Mouse (Mus musculus): ENCODE measurements around the gene Tppp3. TPM values are rescaled to one million over a fixed set of nuclear protein-coding genes. Genes with fewer than 3 reads are reported as not detected.

Gene Tppp3
- total and polyA plus RNA-seq, 2 experiments, result 0.65 to 0.80 TPM

DNA sequence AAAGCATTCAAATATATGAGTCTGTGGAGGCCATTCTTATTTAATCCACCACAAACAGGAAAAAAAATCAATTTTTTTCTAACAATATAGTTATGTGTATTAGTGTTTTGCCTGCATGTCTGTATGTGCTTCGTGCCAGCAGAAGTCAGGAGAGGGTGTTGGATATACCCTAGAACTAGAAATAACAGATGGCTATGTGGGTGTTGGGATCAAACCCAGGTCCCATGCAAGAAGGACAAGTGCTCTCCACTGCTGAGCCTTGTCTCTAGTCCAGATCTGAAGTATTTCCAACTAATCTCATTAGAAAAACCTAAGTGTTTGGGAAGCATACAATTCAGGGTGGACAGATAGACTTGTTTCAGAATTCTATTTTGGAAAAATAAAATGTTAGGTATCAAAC lies 49.3 kb downstream of the Tppp3 start:
- WGBS, result 73% methylated on average over 1 of the region's 1 CpGs
- H3K36me3 ChIP-seq (ENCODE audit: control insufficient read depth, insufficient read depth, low read length), result no peaks in the 10 kb centered on the region
- no peak for TF ChIP-seq POLR2A (IDR thresholded peaks at IDR 0.05; ENCODE audit: extremely low read depth, insufficient read depth, low read length)
- TF ChIP-seq CTCF (IDR thresholded peaks at IDR 0.05; ENCODE audit: low read depth, low read length), result no peak
- no peak overlapping the region for H3K9ac ChIP-seq (ENCODE audit: low read depth, low read length)
- H3K27ac ChIP-seq (replicated peaks; ENCODE audit: insufficient read depth, low read depth, low read length), result no peak overlapping the region
- no peaks in the 10 kb centered on the region; the same call in 1 of the 2 replicates for H3K27me3 ChIP-seq (ENCODE audit: control insufficient read depth, insufficient read depth, low read length)
- no peaks in the 10 kb centered on the region for H3K79me2 ChIP-seq (ENCODE audit: control insufficient read depth, insufficient read depth, low read length)
- H3K4me3 ChIP-seq (ENCODE audit: insufficient read depth, low read depth, low read length), result no peak overlapping the region
- H3K4me1 ChIP-seq (ENCODE audit: control insufficient read depth, insufficient read depth, low read length), result 0 out of 2 replicates have a peak, but pooled peaks cover 3% of the 10 kb centered on the region
- no peak for DNase-seq (ENCODE audit: extremely low read depth, low read depth, low spot score)

DNA sequence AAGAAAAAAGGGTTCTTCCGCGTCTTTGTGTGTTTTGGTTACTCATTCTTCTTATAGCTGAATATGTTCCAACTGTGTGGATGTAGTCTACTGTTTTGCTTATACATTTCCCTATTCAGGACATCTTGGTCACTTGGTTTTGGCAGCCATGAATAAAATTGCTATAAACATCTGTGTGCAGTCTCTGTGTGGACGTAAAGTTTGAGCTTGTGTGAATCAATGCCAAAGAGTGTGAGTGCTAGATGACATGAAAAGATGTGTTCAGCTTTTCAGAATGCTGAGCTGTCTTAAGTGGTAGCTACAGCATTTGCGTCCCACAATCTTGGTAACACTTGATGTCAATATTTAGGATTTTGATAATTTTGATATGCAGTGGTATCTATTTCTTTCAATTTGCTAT lies 51.5 kb downstream of the Tppp3 start:
- no peaks in the 10 kb centered on the region; the same call in 1 of the 2 replicates for H3K27me3 ChIP-seq (ENCODE audit: control insufficient read depth, insufficient read depth, low read length)
- 91% methylated on average over 4 of the region's 4 CpGs for WGBS
- no peak overlapping the region for H3K27ac ChIP-seq (replicated peaks; ENCODE audit: insufficient read depth, low read depth, low read length)
- no peaks in the 10 kb centered on the region for H3K79me2 ChIP-seq (ENCODE audit: control insufficient read depth, insufficient read depth, low read length)
- DNase-seq (ENCODE audit: extremely low read depth, low read depth, low spot score), result no peak
- H3K9ac ChIP-seq (ENCODE audit: low read depth, low read length), result no peak overlapping the region
- TF ChIP-seq CTCF (IDR thresholded peaks at IDR 0.05; ENCODE audit: low read depth, low read length) (no peak), POLR2A (IDR thresholded peaks at IDR 0.05; ENCODE audit: extremely low read depth, insufficient read depth, low read length) (no peak)
- H3K4me1 ChIP-seq (ENCODE audit: control insufficient read depth, insufficient read depth, low read length), result no peaks in the 10 kb centered on the region
- no peak overlapping the region for H3K4me3 ChIP-seq (ENCODE audit: insufficient read depth, low read depth, low read length)
- no peaks in the 10 kb centered on the region for H3K36me3 ChIP-seq (ENCODE audit: control insufficient read depth, insufficient read depth, low read length)

DNA sequence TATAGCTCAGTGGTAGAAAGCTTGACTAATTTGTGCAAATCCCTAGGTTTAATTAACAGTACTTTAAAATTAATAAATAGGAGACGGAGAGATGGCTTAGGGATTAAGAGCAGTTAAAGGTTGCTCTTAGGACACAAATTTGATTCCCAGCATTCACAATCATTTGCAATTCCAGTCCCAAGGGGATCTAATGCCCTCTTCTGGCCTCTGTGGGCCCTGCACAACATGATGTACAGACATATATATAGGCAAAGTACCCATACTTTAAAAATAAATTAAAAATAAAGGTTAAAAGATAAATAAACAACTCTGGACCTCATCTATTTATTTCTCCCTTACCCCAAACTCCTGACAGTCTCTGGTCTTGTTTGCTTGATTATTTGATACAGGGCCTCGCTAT lies 52.3 kb downstream of the Tppp3 start:
- Histone ChIP-seq H3K27me3 (ENCODE audit: control insufficient read depth, insufficient read depth, low read length) (no peaks in the 10 kb centered on the region; the same call in 1 of the 2 replicates), H3K9ac (ENCODE audit: low read depth, low read length) (no peak overlapping the region), H3K4me1 (ENCODE audit: control insufficient read depth, insufficient read depth, low read length) (no peaks in the 10 kb centered on the region), H3K79me2 (ENCODE audit: control insufficient read depth, insufficient read depth, low read length) (no peaks in the 10 kb centered on the region), H3K27ac (replicated peaks; ENCODE audit: insufficient read depth, low read depth, low read length) (no peak overlapping the region), H3K36me3 (ENCODE audit: control insufficient read depth, insufficient read depth, low read length) (no peaks in the 10 kb centered on the region), H3K4me3 (ENCODE audit: insufficient read depth, low read depth, low read length) (no peak overlapping the region)
- DNase-seq (ENCODE audit: extremely low read depth, low read depth, low spot score), result no peak
- 89% methylated on average over 2 of the region's 2 CpGs for WGBS
- TF ChIP-seq CTCF (IDR thresholded peaks at IDR 0.05; ENCODE audit: low read depth, low read length), result no peak
- no peak for TF ChIP-seq POLR2A (IDR thresholded peaks at IDR 0.05; ENCODE audit: extremely low read depth, insufficient read depth, low read length)

Other genes starting within 250 kb of the Tppp3 start
- 67.3 and 67.5 TPM in 2 replicates for gene D230025D16Rik, start 246.4 kb downstream of the Tppp3 start, total RNA-seq (2014; rRNA removed)
- gene D230025D16Rik, start 246.4 kb downstream of the Tppp3 start, polyA plus RNA-seq (2012; rRNA removed), result 39.0 and 54.9 TPM in 2 replicates
- 0.74 and 0.87 TPM in 2 replicates for gene B3gnt9, start 216.4 kb downstream of the Tppp3 start, total RNA-seq (2014; rRNA removed)
- 1.2 and 1.4 TPM in 2 replicates for gene B3gnt9, start 216.4 kb downstream of the Tppp3 start, polyA plus RNA-seq (2012; rRNA removed)
- 11.8 and 12.3 TPM in 2 replicates for gene Tradd, start 206.9 kb downstream of the Tppp3 start, total RNA-seq (2014; rRNA removed)
- gene Tradd, start 206.9 kb downstream of the Tppp3 start, polyA plus RNA-seq (2012; rRNA removed), result 16.1 and 18.6 TPM in 2 replicates
- 1.9 and 3.4 TPM in 2 replicates for gene Fbxl8, start 206.9 kb downstream of the Tppp3 start, total RNA-seq (2014; rRNA removed)
- 6.7 and 7.3 TPM in 2 replicates for gene Fbxl8, start 206.9 kb downstream of the Tppp3 start, polyA plus RNA-seq (2012; rRNA removed)
- 4.4 and 4.8 TPM in 2 replicates for gene Hsf4, start 201.7 kb downstream of the Tppp3 start, total RNA-seq (2014; rRNA removed)
- gene Hsf4, start 201.7 kb downstream of the Tppp3 start, polyA plus RNA-seq (2012; rRNA removed), result 9.4 and 11.0 TPM in 2 replicates
- gene Nol3, start 195.4 kb downstream of the Tppp3 start, total RNA-seq (2014; rRNA removed), result 0.27 and 0.37 TPM in 2 replicates
- 0.40 and 0.43 TPM in 2 replicates for gene Nol3, start 195.4 kb downstream of the Tppp3 start, polyA plus RNA-seq (2012; rRNA removed)
- gene 4931428F04Rik, start 181.7 kb downstream of the Tppp3 start, total RNA-seq (2014; rRNA removed), result 0.46 and 1.0 TPM in 2 replicates
- 0.92 and 1.7 TPM in 2 replicates for gene 4931428F04Rik, start 181.7 kb downstream of the Tppp3 start, polyA plus RNA-seq (2012; rRNA removed)
- 3.6 TPM in 2 replicates for gene Exoc3l, start 175.4 kb downstream of the Tppp3 start, total RNA-seq (2014; rRNA removed)
- 4.6 and 9.3 TPM in 2 replicates for gene Exoc3l, start 175.4 kb downstream of the Tppp3 start, polyA plus RNA-seq (2012; rRNA removed)
- gene E2f4, start 173.9 kb downstream of the Tppp3 start, total RNA-seq (2014; rRNA removed), result 4.4 and 7.2 TPM in 2 replicates
- gene E2f4, start 173.9 kb downstream of the Tppp3 start, polyA plus RNA-seq (2012; rRNA removed), result 41.7 and 59.0 TPM in 2 replicates
- 16.8 and 19.5 TPM in 2 replicates for gene Elmo3, start 165.9 kb downstream of the Tppp3 start, total RNA-seq (2014; rRNA removed)
- 32.4 and 33.4 TPM in 2 replicates for gene Elmo3, start 165.9 kb downstream of the Tppp3 start, polyA plus RNA-seq (2012; rRNA removed)
- 3.0 and 3.2 TPM in 2 replicates for gene Lrrc29, start 145.2 kb downstream of the Tppp3 start, total RNA-seq (2014; rRNA removed)
- gene Lrrc29, start 145.2 kb downstream of the Tppp3 start, polyA plus RNA-seq (2012; rRNA removed), result 7.9 and 12.9 TPM in 2 replicates
- gene Tmem208, start 145.2 kb downstream of the Tppp3 start, total RNA-seq (2014; rRNA removed), result 97.9 and 104 TPM in 2 replicates
- gene Tmem208, start 145.2 kb downstream of the Tppp3 start, polyA plus RNA-seq (2012; rRNA removed), result 87.5 and 90.9 TPM in 2 replicates
- 1.7 and 1.9 TPM in 2 replicates for gene Fhod1, start 123.6 kb downstream of the Tppp3 start, total RNA-seq (2014; rRNA removed)
- 3.2 and 7.8 TPM in 2 replicates for gene Fhod1, start 123.6 kb downstream of the Tppp3 start, polyA plus RNA-seq (2012; rRNA removed)
- under 0.01 and 0.20 TPM in 2 replicates for gene Slc9a5, start 122.7 kb downstream of the Tppp3 start, total RNA-seq (2014; rRNA removed)
- 0.15 and 0.53 TPM in 2 replicates for gene Slc9a5, start 122.7 kb downstream of the Tppp3 start, polyA plus RNA-seq (2012; rRNA removed)
- under 0.01 and 0.13 TPM in 2 replicates for gene Plekhg4, start 98.3 kb downstream of the Tppp3 start, total RNA-seq (2014; rRNA removed)
- 0.09 TPM in 1 of 2 replicates, not detected in the other for gene Plekhg4, start 98.3 kb downstream of the Tppp3 start, polyA plus RNA-seq (2012; rRNA removed)
- gene Kctd19, start 58.0 kb downstream of the Tppp3 start, total RNA-seq (2014; rRNA removed), result not detected in 2 replicates
- not detected in 2 replicates for gene Kctd19, start 58.0 kb downstream of the Tppp3 start, polyA plus RNA-seq (2012; rRNA removed)
- gene Lrrc36, start 58.0 kb downstream of the Tppp3 start, total RNA-seq (2014; rRNA removed), result not detected in 2 replicates
- gene Lrrc36, start 58.0 kb downstream of the Tppp3 start, polyA plus RNA-seq (2012; rRNA removed), result not detected in 2 replicates
- 1.9 and 2.3 TPM in 2 replicates for gene Zdhhc1, start 25.4 kb upstream of the Tppp3 start, total RNA-seq (2014; rRNA removed)
- 2.3 and 4.5 TPM in 2 replicates for gene Zdhhc1, start 25.4 kb upstream of the Tppp3 start, polyA plus RNA-seq (2012; rRNA removed)
- not detected in 2 replicates for gene Hsd11b2, start 47.2 kb upstream of the Tppp3 start, total RNA-seq (2014; rRNA removed)
- gene Hsd11b2, start 47.2 kb upstream of the Tppp3 start, polyA plus RNA-seq (2012; rRNA removed), result 0.09 and 0.12 TPM in 2 replicates
- 63.5 and 85.9 TPM in 2 replicates for gene Atp6v0d1, start 94.5 kb upstream of the Tppp3 start, total RNA-seq (2014; rRNA removed)
- gene Atp6v0d1, start 94.5 kb upstream of the Tppp3 start, polyA plus RNA-seq (2012; rRNA removed), result 77.2 and 82.0 TPM in 2 replicates
- 1.3 and 2.6 TPM in 2 replicates for gene Ripor1, start 133.7 kb upstream of the Tppp3 start, total RNA-seq (2014; rRNA removed)
- gene Ripor1, start 133.7 kb upstream of the Tppp3 start, polyA plus RNA-seq (2012; rRNA removed), result 5.5 and 7.4 TPM in 2 replicates
- gene Ctcf, start 165.0 kb upstream of the Tppp3 start, total RNA-seq (2014; rRNA removed), result 14.6 and 15.6 TPM in 2 replicates
- gene Ctcf, start 165.0 kb upstream of the Tppp3 start, polyA plus RNA-seq (2012; rRNA removed), result 6.6 TPM in 2 replicates
- gene Agrp, start 165.9 kb upstream of the Tppp3 start, total RNA-seq (2014; rRNA removed), result not detected in 2 replicates
- not detected in 2 replicates for gene Agrp, start 165.9 kb upstream of the Tppp3 start, polyA plus RNA-seq (2012; rRNA removed)
- gene Carmil2, start 214.7 kb upstream of the Tppp3 start, total RNA-seq (2014; rRNA removed), result under 0.01 and 0.07 TPM in 2 replicates
- 0.32 and 0.64 TPM in 2 replicates for gene Carmil2, start 214.7 kb upstream of the Tppp3 start, polyA plus RNA-seq (2012; rRNA removed)
- 1.5 and 3.2 TPM in 2 replicates for gene Acd, start 229.6 kb upstream of the Tppp3 start, total RNA-seq (2014; rRNA removed)
- 18.3 and 22.8 TPM in 2 replicates for gene Acd, start 229.6 kb upstream of the Tppp3 start, polyA plus RNA-seq (2012; rRNA removed)
- 4.1 and 5.4 TPM in 2 replicates for gene Pard6a, start 229.6 kb upstream of the Tppp3 start, total RNA-seq (2014; rRNA removed)
- gene Pard6a, start 229.6 kb upstream of the Tppp3 start, polyA plus RNA-seq (2012; rRNA removed), result 8.1 and 8.6 TPM in 2 replicates
- not detected in 2 replicates for gene 4933405L10Rik, start 236.1 kb upstream of the Tppp3 start, total RNA-seq (2014; rRNA removed)
- gene 4933405L10Rik, start 236.1 kb upstream of the Tppp3 start, polyA plus RNA-seq (2012; rRNA removed), result not detected in 2 replicates
- gene Enkd1, start 236.7 kb upstream of the Tppp3 start, total RNA-seq (2014; rRNA removed), result 0.13 TPM in 1 of 2 replicates, not detected in the other
- gene Enkd1, start 236.7 kb upstream of the Tppp3 start, polyA plus RNA-seq (2012; rRNA removed), result 0.42 and 0.62 TPM in 2 replicates

Measured in liver, adult 2 months (tissue).